Mouse (Mus musculus): Measurements from ENCODE around the gene D930007J09Rik. TPM values are rescaled to one million over a fixed set of nuclear protein-coding genes. Genes with fewer than 3 reads are reported as not detected.

Gene D930007J09Rik
- total RNA-seq, 4 experiments from 2014 or later, result not detected

GRCm38 (mm10) chr13:32819926-32820325, 17.3 kb upstream of the D930007J09Rik start:
- no peak for DNase-seq (ENCODE audit: low spot score in 2 of 2)

GRCm38 (mm10) chr13:32819241-32819640, 16.6 kb upstream of the D930007J09Rik start:
- DNase-seq (ENCODE audit: low spot score in 2 of 2), result no peak

- DNase-seq (ENCODE audit: low spot score in 2 of 2), result no peak
Observed at GRCm38 (mm10) chr13:32807624-32808023, 5.0 kb upstream of the D930007J09Rik start.

GRCm38 (mm10) chr13:32806820-32807219, 4.2 kb upstream of the D930007J09Rik start:
- no peak for DNase-seq (ENCODE audit: low spot score in 2 of 2)

GRCm38 (mm10) chr13:32803701-32804345, 1.2 kb upstream of the D930007J09Rik start:
- DNase-seq (ENCODE audit: low spot score in 2 of 2), result no peak

GRCm38 (mm10) chr13:32801693-32802221, 892 bp downstream of the D930007J09Rik start, which contains the start of gene Wrnip1:
Wrnip1 (plus strand) TSS chr13:32802038.
- peak; percentile 89 to 99 for DNase-seq (ENCODE audit: low spot score in 2 of 2)

- DNase-seq (ENCODE audit: low spot score in 2 of 2), result no peak
Observed at GRCm38 (mm10) chr13:32800859-32801258, 1.8 kb downstream of the D930007J09Rik start.

GRCm38 (mm10) chr13:32799131-32799530, 3.5 kb downstream of the D930007J09Rik start:
- DNase-seq (ENCODE audit: low spot score in 2 of 2), result no peak

GRCm38 (mm10) chr13:32797085-32797484, 5.6 kb downstream of the D930007J09Rik start:
- DNase-seq (ENCODE audit: low spot score in 2 of 2), result no peak

GRCm38 (mm10) chr13:32795166-32795565, 7.5 kb downstream of the D930007J09Rik start:
- no peak for DNase-seq (ENCODE audit: low spot score in 2 of 2)

GRCm38 (mm10) chr13:32794619-32795018, 8.0 kb downstream of the D930007J09Rik start:
- DNase-seq (ENCODE audit: low spot score in 2 of 2), result no peak

- no peak for DNase-seq (ENCODE audit: low spot score in 2 of 2)
Observed at GRCm38 (mm10) chr13:32789781-32790180, 12.9 kb downstream of the D930007J09Rik start.

GRCm38 (mm10) chr13:32787584-32787983, 15.1 kb downstream of the D930007J09Rik start:
- DNase-seq (ENCODE audit: low spot score in 2 of 2), result no peak

- DNase-seq (ENCODE audit: low spot score in 2 of 2), result no peak
Observed at GRCm38 (mm10) chr13:32783816-32784215, 18.8 kb downstream of the D930007J09Rik start, which contains the start of gene Mylk4. Mylk4 (minus strand) TSS chr13:32783954.

GRCm38 (mm10) chr13:32783055-32783454, 19.6 kb downstream of the D930007J09Rik start:
- DNase-seq (ENCODE audit: low spot score in 2 of 2), result no peak

- no peak for DNase-seq (ENCODE audit: low spot score in 2 of 2)
Observed at GRCm38 (mm10) chr13:32778861-32779260, 23.8 kb downstream of the D930007J09Rik start.

GRCm38 (mm10) chr13:32776350-32776749, 26.3 kb downstream of the D930007J09Rik start:
- no peak for DNase-seq (ENCODE audit: low spot score in 2 of 2)

GRCm38 (mm10) chr13:32775889-32776288, 26.8 kb downstream of the D930007J09Rik start:
- no peak for DNase-seq (ENCODE audit: low spot score in 2 of 2)

GRCm38 (mm10) chr13:32769960-32770359, 32.7 kb downstream of the D930007J09Rik start:
- no peak for DNase-seq (ENCODE audit: low spot score in 2 of 2)

- DNase-seq (ENCODE audit: low spot score in 2 of 2), result peak in 1 of 2 experiments; percentile 10
Observed at GRCm38 (mm10) chr13:32768104-32768503, 34.5 kb downstream of the D930007J09Rik start.

GRCm38 (mm10) chr13:32764448-32764847, 38.2 kb downstream of the D930007J09Rik start:
- DNase-seq (ENCODE audit: low spot score in 2 of 2), result no peak

GRCm38 (mm10) chr13:32763141-32763540, 39.5 kb downstream of the D930007J09Rik start:
- DNase-seq (ENCODE audit: low spot score in 2 of 2), result no peak

- DNase-seq (ENCODE audit: low spot score in 2 of 2), result no peak
Observed at GRCm38 (mm10) chr13:32760795-32761194, 41.9 kb downstream of the D930007J09Rik start.
